Mouse (Mus musculus) limb, embryonic 14.5 days (tissue): ENCODE measurements around the gene Sord. TPM values are rescaled to one million over a fixed set of nuclear protein-coding genes. Genes with fewer than 3 reads are reported as not detected.

Experiments
- ATAC-seq: fragments of 200-750 bp; cut with Nextera tagmentation; 2 replicates; pipeline ENCODE4 v1.8.0; 2017; ENCODE audit warnings: low read depth, moderate number of reproducible peaks, moderate TSS enrichment; ENCODE audit not compliant: low FRiP score
- DNase-seq: peaks from one replicate; pipeline ENCODE4 v3.0.0-alpha.2; 2015; ENCODE audit warnings: low spot score
- H3K27ac ChIP-seq: fragments of 300-500 bp; sonication (generic); replicated peaks from 2 replicates; pipeline ENCODE4 v1.5.1; 2014; ENCODE audit warnings: low read depth, mild to moderate bottlenecking, low read length, moderate library complexity, mixed read lengths
- H3K27me3 ChIP-seq: fragments of 300-500 bp; sonication (generic); 2 replicates; pipeline ENCODE4 v1.6.1; 2014; ENCODE audit warnings: low read length, mixed read lengths; ENCODE audit not compliant: control insufficient read depth, insufficient read depth
- H3K36me3 ChIP-seq: fragments of 300-500 bp; sonication (generic); 2 replicates; pipeline ENCODE4 v1.6.1; 2014; ENCODE audit warnings: mild to moderate bottlenecking, low read length, moderate library complexity, mixed read lengths; ENCODE audit not compliant: control insufficient read depth, insufficient read depth
- H3K4me1 ChIP-seq: fragments of 300-500 bp; sonication (generic); 2 replicates; pipeline ENCODE4 v1.6.1; 2014; ENCODE audit warnings: antibody characterized with exemption, low read length, mixed read lengths; ENCODE audit not compliant: control insufficient read depth, insufficient read depth
- H3K4me2 ChIP-seq: fragments of 300-500 bp; sonication (generic); replicated peaks from 2 replicates; pipeline ENCODE4 v1.6.1; 2014; ENCODE audit warnings: low read depth, mild to moderate bottlenecking, low read length, moderate library complexity; ENCODE audit not compliant: severe bottlenecking
- H3K4me3 ChIP-seq: fragments of 300-500 bp; sonication (generic); replicated peaks from 2 replicates; pipeline ENCODE4 v1.5.1; 2014; ENCODE audit warnings: low read length
- H3K9ac ChIP-seq: fragments of 300-500 bp; sonication (generic); 2 replicates; pipeline ENCODE4 v1.6.1; 2014; ENCODE audit warnings: mild to moderate bottlenecking, low read depth, low read length, moderate library complexity; ENCODE audit not compliant: severe bottlenecking
- H3K9me3 ChIP-seq: fragments of 300-500 bp; sonication (generic); 2 replicates; pipeline ENCODE4 v1.6.1; 2016; ENCODE audit warnings: low read length; ENCODE audit not compliant: control insufficient read depth
- POLR2A ChIP-seq: fragments of 200-500 bp; IDR thresholded peaks from 2 replicates; pipeline ENCODE4 v1.8.0; 2012; ENCODE audit warnings: inconsistent platforms, mild to moderate bottlenecking, moderate library complexity, borderline replicate concordance; ENCODE audit not compliant: insufficient read depth, insufficient read length; ENCODE audit errors: extremely low read depth
- WGBS: fragments of 180-500 bp; shearing (Covaris S2); extraction: QIAGEN DNeasy Blood & Tissue Kit; methylation state at CpG from one replicate; pipeline ENCODE4 v1.1.7; 2014; 5-methylcytosine and 5-hydroxymethylcytosine counted together
- polyA plus RNA-seq, 2 experiments: library from polyadenylated mRNA; depleted of rRNA in 1 of 2; stranded (reverse) in 1 of 2; unstranded in 1 of 2; fragments of >200 nt; fragmentation: Nextera tagmentation in 1 of 2; extraction: Ambion mirVana in 1 of 2; gene quantifications; 2 replicates each; pipeline versions ENCODE4 v1.2.1 to v1.2.3; 2012 to 2014

The Sord gene
- polyA plus RNA-seq, 2 experiments, result 17.6 to 30.8 TPM

- ATAC-seq (no peak), DNase-seq (peak; percentile 42)
- WGBS, result 1% methylated on average over 43 of the region's 43 CpGs
- Histone ChIP-seq H3K4me3 (peak within 1 kb of the TSS; percentile 26), H3K36me3 (no peaks in the 10 kb centered on the region), H3K27me3 (peaks cover 95% of the 10 kb centered on the region), H3K4me1 (peaks cover 21% of the 10 kb centered on the region), H3K27ac (no peak within 1 kb of the TSS), H3K4me2 (peak within 1 kb of the TSS; percentile 42), H3K9me3 (no peaks in the 10 kb centered on the region), H3K9ac (no peak within 1 kb of the TSS)
- TF ChIP-seq POLR2A, result no peak
These were observed 64.3 kb downstream of the Sord start, which contains the start of gene Duoxa2 for GRCm38 (mm10) chr2:122298596-122299490. TSS of gene Duoxa2 (plus strand) at chr2:122298900.

GRCm38 (mm10) chr2:122299911-122300655 lies 65.5 kb downstream of the Sord start:
- Histone ChIP-seq H3K36me3 (no peaks in the 10 kb centered on the region), H3K4me3 (no peak overlapping the region), H3K9ac (no peak overlapping the region), H3K9me3 (no peaks in the 10 kb centered on the region), H3K27ac (no peak overlapping the region), H3K4me2 (no peak overlapping the region), H3K27me3 (peaks cover 90% of the 10 kb centered on the region), H3K4me1 (peaks cover 21% of the 10 kb centered on the region)
- TF ChIP-seq POLR2A, result no peak
- 13% methylated on average over 14 of the region's 14 CpGs for WGBS
- no peak for ATAC-seq
- no peak for DNase-seq

- DNase-seq (no peak), ATAC-seq (no peak)
- Histone ChIP-seq H3K36me3 (no peaks in the 10 kb centered on the region), H3K4me2 (no peak overlapping the region), H3K9me3 (no peaks in the 10 kb centered on the region), H3K9ac (no peak overlapping the region), H3K4me1 (peaks cover 21% of the 10 kb centered on the region), H3K27me3 (peaks cover 90% of the 10 kb centered on the region), H3K27ac (no peak overlapping the region), H3K4me3 (peak overlapping the region; percentile 35; the same call in 1 of the 2 replicates)
- no peak for TF ChIP-seq POLR2A
- 10% methylated on average over 14 of the region's 14 CpGs for WGBS
These were observed 66.1 kb downstream of the Sord start for GRCm38 (mm10) chr2:122300656-122301020.

GRCm38 (mm10) chr2:122301081-122301920 lies 66.8 kb downstream of the Sord start:
- TF ChIP-seq POLR2A, result no peak
- peaks cover 88% of the 10 kb centered on the region for H3K27me3 ChIP-seq
- H3K9me3 ChIP-seq, result no peaks in the 10 kb centered on the region
- peak overlapping the region; percentile 38; the same call in 1 of the 2 replicates for H3K9ac ChIP-seq
- 1% methylated on average over 43 of the region's 48 CpGs for WGBS
- DNase-seq, result no peak
- no peak overlapping the region for H3K27ac ChIP-seq
- no peaks in the 10 kb centered on the region for H3K36me3 ChIP-seq
- peak overlapping the region; percentile 60 for H3K4me2 ChIP-seq
- ATAC-seq, result no peak
- peaks cover 21% of the 10 kb centered on the region for H3K4me1 ChIP-seq
- peak overlapping the region; percentile 35 for H3K4me3 ChIP-seq

GRCm38 (mm10) chr2:122301921-122302573 lies 67.5 kb downstream of the Sord start:
- TF ChIP-seq POLR2A, result no peak
- 9% methylated on average over 23 of the region's 23 CpGs for WGBS
- Histone ChIP-seq H3K4me2 (peak overlapping the region; percentile 60), H3K27ac (no peak overlapping the region), H3K36me3 (no peaks in the 10 kb centered on the region), H3K9me3 (no peaks in the 10 kb centered on the region), H3K27me3 (peaks cover 85% of the 10 kb centered on the region), H3K4me3 (peak overlapping the region; percentile 35), H3K9ac (peak overlapping the region; percentile 38; the same call in 1 of the 2 replicates), H3K4me1 (peaks cover 21% of the 10 kb centered on the region)
- no peak for ATAC-seq
- no peak for DNase-seq
